Mouse (Mus musculus) telencephalon, adult 2 months (tissue): ENCODE data around the gene Filip1.
"Not testable (repeated sequence)": the region's sequence is repeated elsewhere in the genome, so short reads cannot be mapped to it uniquely, and the experiment has no call there.

ENCODE experiments used
- DNase-seq: peaks from one replicate; pipeline ENCODE4 v3.0.0-alpha.2; 2011; ENCODE audit warnings: low read depth, low spot score

Filip1 gene

DNA sequence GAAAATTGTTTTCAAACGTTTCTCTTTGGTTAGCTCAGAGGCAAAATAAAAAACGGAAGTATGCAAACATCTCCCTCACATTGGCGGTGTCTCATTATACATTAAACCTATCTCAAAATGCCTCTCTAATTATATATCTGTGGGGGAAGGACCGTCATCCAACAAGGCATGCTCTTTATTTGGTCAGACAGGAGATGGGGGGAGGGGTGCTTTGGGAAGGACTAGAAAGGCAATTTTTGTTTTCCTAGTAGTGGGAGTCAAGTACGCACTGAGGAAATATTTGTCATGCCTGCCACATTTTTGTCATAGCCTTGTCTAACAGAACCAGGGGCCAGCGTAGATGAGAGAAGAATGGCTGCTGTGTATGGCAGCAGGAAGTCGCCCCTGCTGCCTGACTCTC is at the start of gene Filip1:
Gene Filip1 (minus strand): TSS at position 101 of the 400 bp plus-strand sequence.
- DNase-seq: no peak

DNA sequence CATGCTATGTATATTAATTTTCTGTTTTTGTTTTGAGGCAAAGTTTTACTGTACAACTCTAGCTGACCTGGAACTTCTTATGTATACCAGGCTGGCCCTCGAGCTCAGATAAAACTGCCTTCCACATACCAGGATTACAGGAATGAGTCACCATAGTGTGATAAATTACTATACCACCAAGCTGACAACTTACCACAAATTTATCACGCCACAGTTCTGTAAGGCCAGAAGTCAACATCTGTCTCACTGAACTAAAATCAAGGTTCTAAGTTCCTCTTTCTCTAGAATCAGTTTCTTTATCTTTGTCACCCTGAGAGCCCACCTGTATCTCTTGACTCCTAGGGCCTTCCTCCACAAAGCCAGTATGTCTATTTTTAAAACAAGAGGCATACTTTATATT is 45.0 kb upstream of the Filip1 start:
- no peak for DNase-seq

DNA sequence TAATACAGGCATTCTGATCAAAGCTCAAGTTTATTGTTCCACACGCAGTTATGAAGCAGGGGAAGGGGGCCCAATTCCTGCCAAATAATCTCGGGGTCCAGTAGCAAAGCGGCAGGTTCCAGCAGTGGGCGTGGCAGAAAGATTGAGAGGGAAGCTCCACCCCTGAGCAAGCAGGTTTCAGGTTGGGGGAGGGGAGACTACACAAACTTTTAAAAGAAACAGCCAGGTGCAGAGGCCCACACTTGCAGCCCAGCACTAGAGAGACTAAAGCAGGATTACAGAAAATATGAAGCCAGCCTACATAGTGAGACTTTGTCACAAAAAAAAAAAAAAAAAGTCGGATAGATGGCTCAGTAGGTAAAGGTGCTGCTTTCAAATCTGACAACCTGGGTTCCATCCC is 40.3 kb upstream of the Filip1 start:
- no peak for DNase-seq

DNA sequence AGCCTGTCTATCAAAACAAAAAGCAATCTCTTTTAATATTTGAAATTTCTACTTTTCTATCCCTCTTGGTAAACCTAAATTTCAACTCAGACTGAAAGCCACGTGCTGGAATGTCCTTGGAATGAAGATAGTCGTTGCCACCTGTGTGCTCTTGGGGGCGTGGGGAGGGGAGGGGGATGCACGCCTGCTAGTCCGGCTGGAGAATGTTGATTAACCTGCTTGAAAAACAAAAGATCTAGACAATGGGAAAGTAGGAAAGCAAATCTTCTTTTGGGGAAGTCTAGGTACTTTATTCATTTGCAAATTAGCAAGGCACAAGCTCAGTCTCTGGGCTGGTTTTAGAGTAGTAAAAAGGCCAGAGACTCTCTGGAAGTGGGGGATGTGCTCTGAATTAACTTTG is 36.6 kb upstream of the Filip1 start:
- DNase-seq: not testable (repeated sequence)

DNA sequence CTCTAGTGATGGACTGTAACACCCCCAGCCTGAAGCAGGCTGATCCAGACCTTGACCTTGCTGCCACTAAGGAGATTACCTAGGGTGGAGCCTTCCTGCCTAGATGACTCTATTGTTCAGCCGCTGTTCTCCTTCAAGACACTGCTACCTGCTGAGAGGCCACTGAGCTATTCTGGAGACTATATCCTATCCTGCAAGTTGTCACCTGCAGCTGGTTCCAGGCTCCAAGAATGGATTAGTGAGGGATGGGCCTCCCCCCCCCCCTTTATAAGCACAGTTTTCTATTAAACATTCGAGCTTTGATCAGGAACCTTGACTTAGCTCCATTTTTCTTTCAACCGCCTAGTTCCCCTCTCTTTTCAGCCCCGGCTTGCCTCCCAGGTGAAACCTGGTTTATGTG is 31.6 kb upstream of the Filip1 start:
- not testable (repeated sequence) for DNase-seq

DNA sequence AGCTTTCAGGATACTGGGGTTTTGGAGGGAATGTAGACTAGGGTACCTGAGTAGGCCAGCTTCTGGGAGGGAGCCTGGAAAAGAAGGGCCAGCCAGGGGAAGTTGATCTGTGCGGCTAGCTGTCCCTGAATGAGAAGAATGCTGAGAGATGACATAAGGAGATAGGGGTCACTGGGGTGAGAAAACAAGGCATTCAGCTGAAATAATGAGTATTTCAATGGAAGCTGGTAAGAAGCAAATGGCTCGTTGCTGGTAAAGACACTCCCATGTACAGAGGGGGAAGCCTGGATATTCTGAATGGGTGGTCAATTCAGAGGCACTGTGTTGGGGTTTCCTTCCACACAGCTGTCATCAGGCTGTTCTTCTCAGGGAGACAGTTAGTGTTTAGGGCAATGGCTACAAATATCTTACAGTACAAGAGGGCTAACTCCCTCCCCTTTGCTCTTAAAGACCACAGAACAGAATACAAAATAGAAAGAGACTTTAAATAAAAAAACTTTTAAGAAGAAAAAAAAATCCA is 26.7 kb upstream of the Filip1 start:
- no peak for DNase-seq

DNA sequence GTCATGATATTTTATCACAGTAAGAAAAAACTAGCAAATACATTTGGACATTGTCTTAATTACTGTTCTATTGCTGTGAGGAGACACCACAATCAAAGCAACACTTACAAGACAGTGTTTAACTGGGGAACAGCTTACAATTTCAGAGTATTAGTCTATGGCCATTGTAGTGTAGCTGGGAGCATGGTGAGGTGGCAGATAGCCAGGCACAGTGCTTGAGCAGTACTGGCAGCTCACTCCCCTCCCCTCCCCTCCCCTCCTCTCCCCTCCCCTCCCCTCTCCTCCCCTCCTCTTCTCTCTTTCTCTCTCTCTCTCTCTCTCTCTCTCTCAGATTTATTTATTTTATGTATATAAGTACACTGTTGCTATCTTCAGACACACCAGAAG is 25.3 kb upstream of the Filip1 start:
- DNase-seq: no peak

DNA sequence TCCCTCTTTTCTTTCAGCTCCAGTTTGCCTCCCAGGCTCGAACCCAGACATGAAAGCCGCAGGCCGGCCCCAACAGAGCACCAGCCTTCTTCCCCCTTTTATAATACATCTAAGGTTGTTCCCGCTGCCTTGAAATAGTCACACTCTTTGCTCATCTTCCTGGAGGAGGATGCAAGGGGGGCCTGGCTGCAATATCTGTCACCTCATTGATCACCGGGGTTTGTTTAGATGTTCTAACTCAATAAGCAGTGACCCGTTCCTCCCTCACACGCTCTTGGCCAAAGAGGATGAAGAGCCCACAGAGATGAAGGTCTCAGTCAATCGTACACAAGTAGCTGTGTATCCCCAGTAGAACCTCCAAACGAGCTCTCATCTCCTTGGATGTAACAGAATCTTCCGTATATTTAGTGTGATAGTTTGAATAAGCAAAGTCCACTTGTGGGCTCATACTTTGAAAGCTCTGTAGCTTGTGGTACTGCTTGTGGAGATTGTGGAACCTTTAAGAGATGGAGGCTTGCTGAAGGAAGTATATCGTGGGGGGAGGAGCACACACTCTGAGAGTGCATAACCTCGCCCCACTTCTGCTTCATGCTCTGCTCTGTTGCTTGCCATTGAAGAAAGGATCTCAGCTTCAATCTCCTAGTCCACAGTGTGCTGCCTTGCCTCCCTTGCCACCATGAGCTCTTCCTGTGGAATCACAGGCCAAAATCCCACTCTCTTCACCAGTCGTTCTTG is 24.8 kb upstream of the Filip1 start:
- DNase-seq: no peak

DNA sequence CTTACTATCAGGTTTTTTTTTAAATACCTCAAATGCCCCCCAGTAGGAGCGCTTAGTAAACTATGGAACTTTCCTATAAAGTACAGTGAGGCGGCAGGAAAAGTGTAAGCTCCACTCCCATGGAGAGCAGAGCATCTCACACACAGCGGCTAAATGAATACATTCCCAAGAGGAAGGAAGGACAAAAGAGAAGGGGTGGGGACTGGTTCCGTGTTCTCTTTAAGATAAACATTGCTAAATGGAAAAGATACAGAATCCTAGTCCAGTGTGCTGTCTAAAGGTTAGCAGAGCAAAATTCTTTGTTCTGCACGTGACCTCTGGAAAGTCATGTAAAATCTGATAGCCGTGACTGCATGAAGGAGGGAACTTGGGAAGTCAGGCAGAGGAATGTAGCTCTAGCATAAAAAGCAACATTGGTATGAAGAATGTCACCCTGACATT is 13.9 kb upstream of the Filip1 start:
- no peak for DNase-seq

DNA sequence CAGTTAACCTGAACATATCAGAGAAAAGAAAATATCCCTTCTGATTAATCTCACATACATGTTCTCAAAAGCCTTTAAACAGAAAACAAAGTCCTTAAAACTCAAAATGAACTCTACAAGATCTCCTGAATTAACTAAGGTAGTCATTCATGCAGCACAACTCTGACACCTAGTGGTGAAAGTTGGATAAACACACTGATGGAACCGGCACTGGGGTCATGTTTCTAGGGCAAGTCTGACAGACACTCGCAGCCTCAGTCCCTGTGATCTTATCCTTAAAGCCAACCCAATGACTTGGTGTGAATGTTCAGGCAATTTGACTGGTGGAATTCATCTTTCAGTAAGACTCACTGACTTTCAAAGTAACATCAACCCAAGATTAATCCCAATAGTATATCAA is 13.4 kb upstream of the Filip1 start:
- DNase-seq: no peak

DNA sequence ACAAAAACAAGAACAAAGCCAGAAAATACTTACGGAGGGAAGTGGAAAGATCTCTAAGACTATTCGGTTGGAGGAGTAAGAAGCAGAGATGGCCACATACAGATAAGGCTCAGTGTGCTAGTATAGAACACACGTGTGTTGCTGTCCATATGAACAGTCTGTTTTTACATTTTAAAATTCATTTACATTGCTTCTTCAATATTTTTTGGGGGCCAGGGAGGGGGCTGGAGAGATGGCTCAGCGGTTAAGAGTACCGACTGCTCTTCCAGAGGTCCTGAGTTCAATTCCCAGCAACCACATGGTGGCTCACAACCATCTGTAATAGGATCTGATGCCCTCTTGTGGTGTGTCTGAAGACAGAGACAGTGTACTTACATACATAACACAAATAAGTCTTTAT is 12.7 kb upstream of the Filip1 start:
- DNase-seq: not testable (repeated sequence)

DNA sequence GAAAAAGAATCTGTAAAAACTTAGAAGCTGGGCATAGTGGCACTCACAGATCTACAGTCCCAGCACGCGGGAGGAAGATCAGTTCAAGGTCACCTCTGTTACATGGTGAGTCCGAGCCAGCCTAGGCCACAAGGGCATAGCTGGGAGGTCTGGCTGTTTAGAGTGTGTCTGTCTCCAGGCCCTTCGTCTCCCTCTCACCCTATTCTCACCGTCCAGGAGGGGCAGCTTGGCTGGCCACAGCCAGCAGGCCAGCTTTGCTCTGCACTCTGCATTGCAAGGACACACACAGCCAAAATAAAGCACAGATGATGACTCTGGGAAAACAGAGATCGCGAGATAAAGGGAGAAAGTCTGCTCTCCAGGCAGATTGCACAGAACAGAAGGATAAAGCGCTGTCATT is 10.2 kb upstream of the Filip1 start:
- no peak for DNase-seq

DNA sequence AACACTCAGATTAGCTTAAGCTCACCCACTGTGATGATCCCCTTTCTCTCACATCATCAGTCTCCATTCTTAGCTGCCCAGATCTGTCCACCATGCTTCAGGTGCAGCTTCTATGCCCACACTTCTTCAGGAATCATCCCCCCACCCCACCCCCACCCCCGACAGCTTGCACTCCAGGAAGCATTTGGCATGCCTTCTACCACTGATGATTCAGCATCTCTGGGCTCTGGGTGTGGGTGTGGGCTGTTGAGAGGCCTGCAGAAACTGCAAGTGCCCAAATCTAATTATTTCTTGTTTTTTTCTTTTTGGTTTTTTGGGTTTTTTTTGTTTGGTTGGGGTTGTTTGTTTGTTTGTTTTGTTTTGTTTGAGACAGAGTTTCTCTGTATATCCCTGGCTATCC is 9.0 kb upstream of the Filip1 start:
- DNase-seq: no peak

DNA sequence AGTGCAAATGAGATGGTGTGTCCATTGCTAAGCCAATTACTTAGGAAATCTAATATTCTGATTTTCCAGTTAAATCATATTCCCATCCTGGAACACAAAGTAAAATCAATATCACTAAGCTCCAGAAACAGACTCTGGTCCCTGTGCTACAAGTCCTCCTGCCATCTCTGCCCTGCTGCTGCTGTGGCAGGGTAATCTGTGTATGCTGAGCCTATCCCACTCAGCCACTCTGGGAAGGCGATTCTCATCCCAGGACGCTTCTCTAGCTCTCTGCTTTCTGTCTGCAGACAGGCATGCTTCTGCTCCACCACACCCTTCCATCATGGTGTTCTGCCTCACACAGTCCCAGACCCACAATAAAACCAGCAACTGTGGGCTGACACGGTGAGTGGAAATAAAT is 7.8 kb upstream of the Filip1 start:
- DNase-seq: no peak

DNA sequence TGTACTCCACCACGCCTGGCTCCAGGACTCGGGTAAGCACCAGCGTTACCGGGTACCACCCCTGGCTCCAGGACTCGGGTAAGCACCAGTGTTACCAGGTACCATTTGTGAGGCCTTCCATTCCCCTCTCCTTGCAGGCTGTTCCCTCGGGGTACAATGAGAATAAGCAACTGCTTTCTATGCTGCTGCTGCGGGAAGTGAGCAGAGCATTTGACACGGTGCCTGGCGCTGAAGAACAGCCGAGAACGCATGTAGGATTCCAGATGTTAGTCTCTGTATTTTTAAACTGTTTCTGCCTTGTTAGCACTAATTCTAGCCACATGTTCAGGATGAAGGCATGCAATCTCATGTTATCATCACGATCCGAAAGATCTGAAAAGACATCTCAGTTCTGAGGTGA is 635 bp downstream of the Filip1 start:
- DNase-seq: no peak

DNA sequence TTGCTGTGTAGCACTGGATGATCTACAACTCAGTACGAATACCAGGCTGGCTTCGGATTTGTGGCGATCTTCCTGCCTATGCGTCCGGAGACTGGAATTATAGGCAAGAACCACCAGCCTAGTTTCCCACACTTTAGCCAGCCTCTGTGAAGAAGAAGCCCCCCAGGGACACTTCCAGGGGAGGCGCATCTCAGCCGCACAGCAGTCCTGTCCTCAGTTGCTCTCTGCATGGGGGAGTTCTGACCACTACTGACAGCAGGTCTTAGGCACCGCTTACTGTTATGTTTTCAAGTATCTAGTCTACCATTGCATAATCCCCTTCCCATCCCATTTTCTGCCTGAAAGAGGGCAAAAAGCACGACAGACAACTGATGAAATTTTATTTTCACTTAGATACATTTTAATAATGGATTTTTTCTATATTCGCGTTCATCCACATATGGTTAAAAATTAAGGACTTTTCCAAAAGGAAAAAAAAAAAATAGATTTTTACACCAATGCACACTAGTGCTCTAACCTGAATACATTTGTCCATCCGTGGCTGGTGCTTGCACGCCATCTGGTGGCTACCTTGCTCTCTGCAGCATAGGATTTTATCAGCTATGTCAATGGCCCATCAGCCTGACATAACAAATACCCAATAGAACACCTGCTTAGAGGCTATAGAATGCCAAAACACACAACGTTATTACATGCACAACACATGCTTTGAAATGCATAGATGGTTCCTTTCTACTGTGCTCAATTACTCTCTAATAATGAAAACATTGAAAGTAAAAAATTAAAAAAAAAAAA is 10.1 kb downstream of the Filip1 start:
- no peak for DNase-seq

DNA sequence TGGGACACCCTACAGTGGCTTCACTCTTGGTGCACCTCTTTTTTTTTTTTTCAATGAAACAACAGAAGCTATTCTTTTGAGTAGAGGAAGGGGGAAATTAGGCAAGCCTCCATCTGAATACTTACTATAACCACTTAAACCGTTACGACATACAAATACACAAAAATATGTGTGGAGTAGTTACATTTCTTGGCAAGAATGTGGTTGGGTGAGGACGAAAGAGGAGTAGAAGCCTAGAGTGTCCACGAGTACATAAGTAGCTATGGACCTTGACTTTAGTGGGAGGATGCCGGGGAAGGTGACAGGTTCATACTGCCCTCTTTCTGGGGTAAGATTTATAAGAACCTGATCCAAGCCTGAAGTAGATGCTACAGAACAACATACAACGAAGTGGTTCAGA is 15.4 kb downstream of the Filip1 start:
- DNase-seq: no peak

DNA sequence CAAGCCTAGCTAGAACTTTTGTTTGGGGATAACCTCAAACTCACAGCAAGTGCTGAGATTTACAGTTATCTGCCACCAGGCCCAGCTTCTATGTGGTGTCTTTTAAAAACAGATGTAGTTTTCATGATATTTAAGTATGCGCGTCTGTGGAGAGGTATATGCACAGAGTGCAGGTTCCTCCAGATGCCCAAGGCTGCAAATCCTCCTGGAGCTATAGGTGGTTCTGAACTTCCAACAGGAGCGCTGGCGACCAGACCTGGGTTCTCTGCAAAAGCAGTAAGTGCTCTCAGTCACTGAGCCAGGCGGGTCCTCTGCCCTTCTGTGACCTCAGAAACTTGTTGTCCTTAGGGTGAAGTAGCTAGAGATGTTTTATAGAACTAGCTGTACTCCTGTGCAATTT is 18.4 kb downstream of the Filip1 start:
- DNase-seq: no peak

DNA sequence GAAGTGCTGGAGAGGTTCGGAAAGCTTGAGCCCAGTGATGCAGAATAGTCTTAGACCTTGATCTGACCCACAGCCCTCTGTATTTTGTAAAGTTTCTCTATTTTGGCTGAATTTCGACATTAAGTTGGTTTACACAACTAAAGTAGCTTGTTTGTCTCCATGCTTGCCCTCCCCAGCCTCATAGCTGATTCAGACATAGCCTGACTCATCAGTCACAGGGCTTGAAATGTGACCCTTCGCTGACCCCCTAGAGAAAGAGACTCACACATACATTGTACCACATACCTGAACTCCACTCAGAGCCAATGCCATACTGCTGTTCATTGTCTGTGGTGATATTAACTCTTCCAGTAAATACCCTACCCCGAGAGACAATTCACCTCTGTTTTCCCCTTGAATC is 19.6 kb downstream of the Filip1 start:
- DNase-seq: no peak

DNA sequence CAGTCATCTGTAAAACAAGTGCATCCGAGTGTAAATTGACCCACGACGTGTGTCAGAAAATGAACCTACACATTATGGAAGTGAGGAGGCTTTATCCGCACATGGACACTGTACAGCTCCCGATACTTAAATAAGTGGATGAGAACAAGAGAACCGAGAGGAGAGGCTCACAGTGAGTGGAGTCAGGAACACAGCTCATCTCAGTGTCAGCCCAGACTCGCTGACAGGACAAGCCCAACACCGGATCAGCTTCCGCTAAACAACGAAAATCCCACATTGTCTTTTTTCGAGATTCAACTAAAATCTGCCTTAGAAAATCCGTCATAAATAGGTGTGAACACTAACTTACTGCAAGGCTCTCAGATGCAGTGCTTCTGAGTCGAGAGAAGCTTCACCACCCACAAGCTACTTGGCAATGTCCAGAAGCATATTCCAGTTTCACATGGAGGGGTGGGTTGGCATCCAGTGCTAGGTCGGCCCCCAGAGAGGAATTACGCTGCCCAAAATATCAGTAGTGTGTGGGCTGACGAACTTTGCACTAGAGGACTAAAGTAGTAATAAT is 22.1 kb downstream of the Filip1 start:
- DNase-seq: no peak

DNA sequence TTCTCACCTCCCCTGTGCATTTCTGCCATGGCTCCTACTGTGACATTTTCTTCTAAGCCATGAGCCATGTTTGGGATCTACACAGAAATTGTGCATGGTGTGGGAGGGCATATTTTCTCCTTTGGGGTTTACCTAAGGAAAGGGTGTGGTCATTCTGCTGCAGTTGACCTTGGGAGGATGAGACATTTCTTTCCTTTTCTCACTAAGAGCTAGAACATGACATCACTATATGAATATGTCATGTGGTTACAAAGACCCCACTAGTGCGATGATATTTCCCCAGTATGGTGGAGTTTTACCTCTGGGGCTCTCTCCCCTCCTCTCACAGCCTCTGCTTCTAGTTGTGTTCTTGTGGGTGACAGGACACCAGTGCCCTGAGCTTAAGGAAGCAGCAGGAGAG is 22.9 kb downstream of the Filip1 start:
- no peak for DNase-seq

DNA sequence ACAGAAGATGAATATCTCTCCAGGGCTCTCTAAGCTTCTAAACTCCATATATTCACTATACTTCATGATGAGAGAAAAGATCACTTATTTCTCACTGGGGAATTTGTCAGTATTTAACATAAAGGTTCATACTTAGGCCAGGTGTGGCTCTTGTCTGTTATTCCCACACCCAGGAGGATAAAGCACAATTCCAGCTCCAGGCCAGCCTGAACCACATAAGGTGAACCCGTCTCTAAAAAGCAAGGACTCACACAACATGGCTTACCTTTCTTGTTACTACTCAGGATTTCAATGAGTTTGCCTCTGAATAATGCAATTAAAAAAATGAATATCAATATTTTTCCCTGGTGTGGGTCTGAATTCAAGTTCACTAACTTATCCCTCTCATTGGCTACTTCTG is 23.6 kb downstream of the Filip1 start:
- no peak for DNase-seq

DNA sequence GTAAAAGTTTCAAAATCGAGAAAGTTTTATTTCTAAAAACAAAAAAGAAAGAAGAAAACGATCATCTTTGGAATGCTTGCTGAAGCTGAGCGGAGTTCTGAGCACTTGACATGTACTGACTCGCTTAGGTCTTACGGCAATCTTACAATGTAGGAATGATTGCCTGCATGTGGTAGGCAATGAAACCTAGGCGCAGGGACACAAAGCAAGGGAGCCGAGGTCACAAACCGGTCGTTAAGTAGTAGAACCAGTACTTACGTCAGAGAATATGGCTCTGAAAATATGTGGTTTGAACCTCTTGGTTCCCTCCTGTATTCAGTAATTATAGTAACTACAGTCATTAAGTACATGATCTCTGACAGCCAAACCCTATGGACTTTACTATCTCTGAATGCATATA is 29.4 kb downstream of the Filip1 start:
- DNase-seq: no peak
